ENCODE assay signal across 14 mouse cellular contexts in the genomic region with DNA sequence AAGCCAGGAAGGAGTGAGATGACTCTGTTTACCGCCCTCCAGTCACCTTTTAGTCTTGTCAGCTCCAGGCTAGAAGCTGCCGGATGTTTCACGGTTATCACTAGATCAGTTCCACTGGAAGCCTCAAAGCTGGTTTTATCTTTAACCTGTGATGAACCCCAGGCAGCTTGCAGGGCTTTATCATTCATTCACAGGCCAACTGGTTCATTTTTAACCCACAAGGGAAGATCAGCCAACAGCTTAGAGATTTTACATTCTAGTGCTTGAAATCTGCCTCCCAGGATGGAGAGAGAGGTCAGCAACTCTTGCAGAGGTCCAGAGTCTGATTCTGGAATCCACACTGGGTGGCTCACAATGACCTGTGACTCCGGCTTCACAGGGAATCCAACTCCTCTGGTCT. TPM values are rescaled to one million over a fixed set of nuclear protein-coding genes. Genes with fewer than 3 reads are reported as not detected.
DNase-seq lines count a peak whose midpoint lies in the region; ATAC-seq lines count a peak whose summit lies in the region.
"Had no signal": no experiment of that assay in that cellular context is flagged by ENCODE, and none has a peak within 500 bp of the region (broad histone marks: within the 10 kb centered on the region; RNA-seq: fewer than 3 reads in every experiment).

No protein-coding gene starts in this region.

- DNase-seq in heart, adult 11 months, result peak; percentile 57
- peak; percentile 35 for DNase-seq in liver, embryonic 13.5 days
- DNase-seq in thymus, postnatal 25 days, result peak; percentile 46
- no peak for DNase-seq in embryonic facial prominence, embryonic 10.5 days (ENCODE audit: low spot score)
- no peak for DNase-seq in urinary bladder, postnatal 10 days (ENCODE audit: low spot score)
- DNase-seq in left cerebral cortex, postnatal 36 days (ENCODE audit: low spot score in 2 of 2), result no peak
- DNase-seq: cerebellum, postnatal 14 days; forebrain, postnatal 0 days; lung, postnatal 4 days had no signal

- no peak overlapping the region for H3K27ac ChIP-seq in heart, embryonic 12.5 days (ENCODE audit: poor library complexity, severe bottlenecking)
- H3K27ac ChIP-seq in kidney, embryonic 15.5 days, result peak overlapping the region; percentile 67
- H3K27ac ChIP-seq in liver, embryonic 13.5 days, result no peak overlapping the region
- H3K27ac ChIP-seq in embryonic facial prominence, embryonic 10.5 days (replicated peaks), result no peak overlapping the region
- H3K27ac ChIP-seq: embryonic facial prominence, embryonic 15.5 days; limb, embryonic 13.5 days had no signal

- H3K9me3 ChIP-seq in heart, embryonic 12.5 days (replicated peaks), result peaks cover 11% of the 10 kb centered on the region; the same call in 1 of the 2 replicates
- H3K9me3 ChIP-seq in kidney, embryonic 15.5 days (replicated peaks), result 0 out of 2 replicates have a peak, but pooled peaks cover 4% of the 10 kb centered on the region
- no peaks in the 10 kb centered on the region for H3K9me3 ChIP-seq in liver, embryonic 13.5 days (replicated peaks)
- H3K9me3 ChIP-seq in embryonic facial prominence, embryonic 10.5 days, result no peaks in the 10 kb centered on the region
- H3K9me3 ChIP-seq: embryonic facial prominence, embryonic 15.5 days had no signal

- H3K9ac ChIP-seq in heart, embryonic 12.5 days, result no peak overlapping the region
- H3K9ac ChIP-seq in kidney, embryonic 15.5 days, result no peak overlapping the region
- no peak overlapping the region for H3K9ac ChIP-seq in liver, embryonic 13.5 days
- H3K9ac ChIP-seq: embryonic facial prominence, embryonic 15.5 days; forebrain, postnatal 0 days; limb, embryonic 13.5 days had no signal

- no peak for ATAC-seq in heart, embryonic 12.5 days (ENCODE audit: insufficient number of reproducible peaks, low FRiP score)
- peak; percentile 70 for ATAC-seq in kidney, embryonic 15.5 days (replicated peaks; ENCODE audit: low FRiP score)
- peak; percentile 78 for ATAC-seq in liver, embryonic 13.5 days (ENCODE audit: low read depth)
- ATAC-seq: forebrain, postnatal 0 days had no signal

- no peak overlapping the region for H3K4me2 ChIP-seq in heart, embryonic 12.5 days
- H3K4me2 ChIP-seq in kidney, embryonic 15.5 days, result no peak overlapping the region
- H3K4me2 ChIP-seq in liver, embryonic 13.5 days, result peak overlapping the region; percentile 3; the same call in 1 of the 2 replicates
- H3K4me2 ChIP-seq: embryonic facial prominence, embryonic 15.5 days; limb, embryonic 13.5 days had no signal

- no peaks in the 10 kb centered on the region for H3K27me3 ChIP-seq in heart, embryonic 12.5 days (replicated peaks)
- H3K27me3 ChIP-seq in kidney, embryonic 15.5 days, result no peaks in the 10 kb centered on the region
- H3K27me3 ChIP-seq in liver, embryonic 13.5 days, result no peaks in the 10 kb centered on the region
- no peaks in the 10 kb centered on the region for H3K27me3 ChIP-seq in embryonic facial prominence, embryonic 10.5 days (replicated peaks; ENCODE audit: low read depth, poor library complexity, severe bottlenecking)
- H3K27me3 ChIP-seq: embryonic facial prominence, embryonic 15.5 days; limb, embryonic 13.5 days had no signal

- no peak overlapping the region for H3K4me3 ChIP-seq in heart, embryonic 12.5 days
- no peak overlapping the region for H3K4me3 ChIP-seq in kidney, embryonic 15.5 days (replicated peaks)
- H3K4me3 ChIP-seq in liver, embryonic 13.5 days (replicated peaks), result no peak overlapping the region
- H3K4me3 ChIP-seq in embryonic facial prominence, embryonic 10.5 days, result no peak overlapping the region
- H3K4me3 ChIP-seq: embryonic facial prominence, embryonic 15.5 days; limb, embryonic 13.5 days had no signal

- intact Hi-C loops in left cerebral cortex, postnatal 36 days (cut with DNase I), result no loop called here

- H3K36me3 ChIP-seq in heart, embryonic 12.5 days, result no peaks in the 10 kb centered on the region
- H3K36me3 ChIP-seq in kidney, embryonic 15.5 days, result no peaks in the 10 kb centered on the region
- H3K36me3 ChIP-seq in liver, embryonic 13.5 days, result no peaks in the 10 kb centered on the region
- no peaks in the 10 kb centered on the region for H3K36me3 ChIP-seq in embryonic facial prominence, embryonic 10.5 days (replicated peaks)
- H3K36me3 ChIP-seq: embryonic facial prominence, embryonic 15.5 days; limb, embryonic 13.5 days had no signal

- WGBS in heart, embryonic 12.5 days, result 37% methylated on average over 4 of the region's 4 CpGs
- WGBS in kidney, embryonic 15.5 days, result 58% methylated on average over 4 of the region's 4 CpGs
- 20% methylated on average over 4 of the region's 4 CpGs for WGBS in liver, embryonic 13.5 days (ENCODE audit: insufficient replicate concordance)
- 63% methylated on average over 4 of the region's 4 CpGs for WGBS in embryonic facial prominence, embryonic 10.5 days

- H3K4me1 ChIP-seq in heart, embryonic 12.5 days (replicated peaks), result no peaks in the 10 kb centered on the region
- peaks cover 9% of the 10 kb centered on the region; the same call in 1 of the 2 replicates for H3K4me1 ChIP-seq in kidney, embryonic 15.5 days
- H3K4me1 ChIP-seq in liver, embryonic 13.5 days (replicated peaks), result peaks cover 22% of the 10 kb centered on the region
- H3K4me1 ChIP-seq in embryonic facial prominence, embryonic 10.5 days, result no peaks in the 10 kb centered on the region
- H3K4me1 ChIP-seq: embryonic facial prominence, embryonic 15.5 days; limb, embryonic 13.5 days had no signal

RNA-seq across cellular contexts. Expression of gene Mfsd4b5, which starts 4.7 kb away (rescaled TPM):
- 0.09 and 0.19 TPM in 2 replicates for polyA plus RNA-seq in heart, embryonic 12.5 days (2016; fragmentation: Nextera tagmentation; extraction: Ambion mirVana)
- 3.3 and 4.1 TPM in 2 replicates for polyA plus RNA-seq in kidney, embryonic 15.5 days (2015; fragmentation: Nextera tagmentation; extraction: Ambion mirVana)
- polyA plus RNA-seq in liver, embryonic 13.5 days (2015; fragmentation: Nextera tagmentation; extraction: Ambion mirVana), result 0.03 and 0.08 TPM in 2 replicates
- polyA plus RNA-seq in embryonic facial prominence, embryonic 10.5 days (2016; fragmentation: Nextera tagmentation; extraction: Ambion mirVana), result not detected in 2 replicates
- under 1 TPM in 1 of 2 experiments, not detected in 1; 0.43 TPM for total RNA-seq in left cerebral cortex, postnatal 36 days (2021)
- total RNA-seq: forebrain, postnatal 0 days; hematopoietic stem cell, adult 5-6 weeks had no signal
- polyA plus RNA-seq: forebrain, postnatal 0 days had no signal

RNA-seq across cellular contexts. Expression of gene Mfsd4b3, which starts 31.2 kb away (rescaled TPM):
- polyA plus RNA-seq in heart, embryonic 12.5 days (2016; fragmentation: Nextera tagmentation; extraction: Ambion mirVana), result 0.55 and 0.74 TPM in 2 replicates
- 1.5 and 1.9 TPM in 2 replicates for polyA plus RNA-seq in kidney, embryonic 15.5 days (2015; fragmentation: Nextera tagmentation; extraction: Ambion mirVana)
- 1.3 and 1.4 TPM in 2 replicates for polyA plus RNA-seq in liver, embryonic 13.5 days (2015; fragmentation: Nextera tagmentation; extraction: Ambion mirVana)
- not detected in 2 replicates for polyA plus RNA-seq in embryonic facial prominence, embryonic 10.5 days (2016; fragmentation: Nextera tagmentation; extraction: Ambion mirVana)
- under 1 TPM; 0.25 to 0.47 TPM for total RNA-seq in left cerebral cortex, postnatal 36 days (2021)
- total RNA-seq: forebrain, postnatal 0 days; hematopoietic stem cell, adult 5-6 weeks had no signal
- polyA plus RNA-seq: forebrain, postnatal 0 days had no signal

RNA-seq across cellular contexts. Expression of gene Mfsd4b1, which starts 33.9 kb away (rescaled TPM):
- polyA plus RNA-seq in heart, embryonic 12.5 days (2016; fragmentation: Nextera tagmentation; extraction: Ambion mirVana), result 0.24 and 0.57 TPM in 2 replicates
- 5.1 and 5.8 TPM in 2 replicates for polyA plus RNA-seq in kidney, embryonic 15.5 days (2015; fragmentation: Nextera tagmentation; extraction: Ambion mirVana)
- 0.54 and 0.56 TPM in 2 replicates for polyA plus RNA-seq in liver, embryonic 13.5 days (2015; fragmentation: Nextera tagmentation; extraction: Ambion mirVana)
- polyA plus RNA-seq in embryonic facial prominence, embryonic 10.5 days (2016; fragmentation: Nextera tagmentation; extraction: Ambion mirVana), result 0.05 and 0.22 TPM in 2 replicates
- total RNA-seq in left cerebral cortex, postnatal 36 days (2021), result under 1 TPM; 0.57 to 0.79 TPM
- total RNA-seq: hematopoietic stem cell, adult 5-6 weeks had no signal

Comparison
In these comparisons a context has a peak if more than half of its experiments do, and no peak if none do; other contexts are left out.
1. DNase-seq: peak in heart, adult 11 months (single experiment), liver, embryonic 13.5 days (single experiment) and thymus, postnatal 25 days (single experiment); none in embryonic facial prominence, embryonic 10.5 days (single experiment), urinary bladder, postnatal 10 days (single experiment) and left cerebral cortex, postnatal 36 days (0 of 2).